Mouse (Mus musculus): ENCODE results near the gene Rasa3.

The Rasa3 gene

GRCm38 (mm10) chr8:13677413-13677883 lies at the start of gene Rasa3:
Rasa3 (minus strand) TSS chr8:13677603.
- DNase-seq (ENCODE audit: low read depth, low spot score), result peak; percentile 90

- DNase-seq (ENCODE audit: low read depth, low spot score), result no peak
Observed at GRCm38 (mm10) chr8:13725722-13726121, 48.3 kb upstream of the Rasa3 start.

- no peak for DNase-seq (ENCODE audit: low read depth, low spot score)
Observed at GRCm38 (mm10) chr8:13718980-13719379, 41.6 kb upstream of the Rasa3 start.

GRCm38 (mm10) chr8:13708514-13708913 lies 31.1 kb upstream of the Rasa3 start:
- DNase-seq (ENCODE audit: low read depth, low spot score), result no peak

- no peak for DNase-seq (ENCODE audit: low read depth, low spot score)
Observed at GRCm38 (mm10) chr8:13706918-13707317, 29.5 kb upstream of the Rasa3 start.

GRCm38 (mm10) chr8:13705668-13706067 lies 28.3 kb upstream of the Rasa3 start, which contains the start of gene Cfap97d2:
Cfap97d2 (plus strand) TSS chr8:13705889.
- peak; percentile 64 for DNase-seq (ENCODE audit: low read depth, low spot score)

- DNase-seq (ENCODE audit: low read depth, low spot score), result no peak
Observed at GRCm38 (mm10) chr8:13704301-13704700, 26.9 kb upstream of the Rasa3 start.

- no peak for DNase-seq (ENCODE audit: low read depth, low spot score)
Observed at GRCm38 (mm10) chr8:13703756-13704155, 26.4 kb upstream of the Rasa3 start.

- DNase-seq (ENCODE audit: low read depth, low spot score), result no peak
Observed at GRCm38 (mm10) chr8:13702755-13703154, 25.4 kb upstream of the Rasa3 start.

- no peak for DNase-seq (ENCODE audit: low read depth, low spot score)
Observed at GRCm38 (mm10) chr8:13699323-13699949, 22.0 kb upstream of the Rasa3 start.

GRCm38 (mm10) chr8:13698281-13698680 lies 20.9 kb upstream of the Rasa3 start:
- no peak for DNase-seq (ENCODE audit: low read depth, low spot score)

- DNase-seq (ENCODE audit: low read depth, low spot score), result no peak
Observed at GRCm38 (mm10) chr8:13697681-13698080, 20.3 kb upstream of the Rasa3 start.

GRCm38 (mm10) chr8:13697196-13697595 lies 19.8 kb upstream of the Rasa3 start:
- DNase-seq (ENCODE audit: low read depth, low spot score), result no peak

- DNase-seq (ENCODE audit: low read depth, low spot score), result no peak
Observed at GRCm38 (mm10) chr8:13696157-13696556, 18.8 kb upstream of the Rasa3 start.

GRCm38 (mm10) chr8:13695203-13695867 lies 17.9 kb upstream of the Rasa3 start:
- no peak for DNase-seq (ENCODE audit: low read depth, low spot score)

GRCm38 (mm10) chr8:13694735-13695134 lies 17.3 kb upstream of the Rasa3 start:
- DNase-seq (ENCODE audit: low read depth, low spot score), result no peak

- DNase-seq (ENCODE audit: low read depth, low spot score), result no peak
Observed at GRCm38 (mm10) chr8:13692302-13693066, 15.1 kb upstream of the Rasa3 start.

- no peak for DNase-seq (ENCODE audit: low read depth, low spot score)
Observed at GRCm38 (mm10) chr8:13689331-13689730, 11.9 kb upstream of the Rasa3 start.

GRCm38 (mm10) chr8:13688461-13688860 lies 11.1 kb upstream of the Rasa3 start:
- no peak for DNase-seq (ENCODE audit: low read depth, low spot score)

- no peak for DNase-seq (ENCODE audit: low read depth, low spot score)
Observed at GRCm38 (mm10) chr8:13687941-13688340, 10.5 kb upstream of the Rasa3 start.

- DNase-seq (ENCODE audit: low read depth, low spot score), result no peak
Observed at GRCm38 (mm10) chr8:13687101-13687717, 9.8 kb upstream of the Rasa3 start.

- no peak for DNase-seq (ENCODE audit: low read depth, low spot score)
Observed at GRCm38 (mm10) chr8:13686426-13686825, 9.0 kb upstream of the Rasa3 start.

All from embryo, embryonic 11.5 days (tissue).